31 mouse cellular contexts compared by ENCODE assay signal in the genomic region with DNA sequence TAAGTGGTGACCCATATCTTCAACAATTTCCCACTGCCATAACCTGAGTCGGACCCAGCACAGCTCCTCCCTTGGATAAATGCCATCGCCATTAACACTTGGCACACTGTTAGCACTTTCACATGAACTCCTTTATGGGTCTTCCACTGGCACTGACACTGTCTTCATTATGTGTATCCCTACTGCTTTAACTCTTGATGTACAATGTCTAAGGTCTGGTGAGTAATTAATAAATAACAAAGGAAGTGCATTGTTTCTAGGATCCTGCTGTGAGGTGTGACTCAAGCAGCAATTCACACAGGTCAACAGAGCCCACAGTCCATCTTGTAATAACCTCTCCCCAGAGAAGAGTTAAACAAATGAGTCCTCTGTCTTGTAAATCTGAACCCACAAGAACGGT. TPM values are rescaled to one million over a fixed set of nuclear protein-coding genes. Genes with fewer than 3 reads are reported as not detected.
A peak's percentile ranks its signal among the peaks of the same experiment; 100 is the strongest.
DNase-seq lines count a peak whose midpoint lies in the region; ATAC-seq and TF ChIP-seq lines count a peak whose summit lies in the region.
"Had no signal": no experiment of that assay in that cellular context is flagged by ENCODE, and none has a peak within 500 bp of the region (broad histone marks: within the 10 kb centered on the region; RNA-seq: fewer than 3 reads in every experiment).

No protein-coding gene starts in this region.

- H3K4me1 ChIP-seq in kidney, postnatal 0 days (replicated peaks; ENCODE audit: insufficient read depth, low read length), result no peaks in the 10 kb centered on the region
- H3K4me1 ChIP-seq in intestine, embryonic 15.5 days (replicated peaks), result no peaks in the 10 kb centered on the region
- no peaks in the 10 kb centered on the region for H3K4me1 ChIP-seq in midbrain, embryonic 16.5 days (ENCODE audit: control insufficient read depth, insufficient read depth, low read length)
- H3K4me1 ChIP-seq: forebrain, embryonic 15.5 days; hindbrain, embryonic 13.5 days; midbrain, embryonic 15.5 days had no signal

- ATAC-seq in kidney, postnatal 0 days (replicated peaks; ENCODE audit: low FRiP score, low read depth), result 0 out of 2 replicates have a peak, but pooled peaks have one; percentile 33
- 0 out of 2 replicates have a peak, but pooled peaks have one; percentile 39 for ATAC-seq in intestine, embryonic 15.5 days
- ATAC-seq in midbrain, embryonic 16.5 days, result no peak
- ATAC-seq: activated CD4-positive, CD25-positive, alpha-beta regulatory T cell, adult 4 months; forebrain, embryonic 15.5 days; inflammation-experienced regulatory T-cells, adult 6 months; midbrain, embryonic 15.5 days had no signal

- H3K9ac ChIP-seq in kidney, postnatal 0 days (ENCODE audit: low read depth, low read length), result no peak overlapping the region
- H3K9ac ChIP-seq in intestine, embryonic 15.5 days, result no peak overlapping the region
- H3K9ac ChIP-seq in midbrain, embryonic 16.5 days (ENCODE audit: low read depth, low read length), result no peak overlapping the region
- H3K9ac ChIP-seq: forebrain, embryonic 15.5 days; hindbrain, embryonic 13.5 days; liver, embryonic 14.5 days; midbrain, embryonic 15.5 days had no signal

- DNase-seq in kidney, postnatal 0 days (ENCODE audit: low spot score), result no peak
- no peak for DNase-seq in kidney, adult 18-20 months
- DNase-seq in NIH3T3 (ENCODE audit: low read depth), result peak; percentile 5
- no peak for DNase-seq in spleen, postnatal 14 days (ENCODE audit: low spot score in 2 of 2)
- DNase-seq in layer of hippocampus, adult 9-10 months (ENCODE audit: low spot score), result no peak
- DNase-seq: adrenal gland, adult 8-10 months; B cell, adult 2 months; cerebellum, adult 8-10 months; cerebellum, postnatal 25 days; gastrocnemius, adult 2 months; gastrocnemius, postnatal 36 days; heart, adult 18-20 months; heart, postnatal 4 days; layer of hippocampus, postnatal 36 days; liver; lung, adult 2 months; lung, postnatal 10 days; thymus, postnatal 14 days had no signal

- H3K4me3 ChIP-seq in kidney, postnatal 0 days (replicated peaks; ENCODE audit: low read depth, low read length), result no peak overlapping the region
- H3K4me3 ChIP-seq in intestine, embryonic 15.5 days (replicated peaks), result no peak overlapping the region
- no peak overlapping the region for H3K4me3 ChIP-seq in midbrain, embryonic 16.5 days (ENCODE audit: low read depth, low read length)
- H3K4me3 ChIP-seq: forebrain, embryonic 15.5 days; gastrocnemius, adult 2 months; hindbrain, embryonic 13.5 days; midbrain, embryonic 15.5 days had no signal

- no peak for TF ChIP-seq CTCF in kidney, postnatal 0 days (IDR thresholded peaks at IDR 0.05; ENCODE audit: low read depth)

- no peaks in the 10 kb centered on the region for H3K9me3 ChIP-seq in kidney, postnatal 0 days (replicated peaks; ENCODE audit: low read length)
- no peaks in the 10 kb centered on the region for H3K9me3 ChIP-seq in intestine, embryonic 15.5 days
- no peaks in the 10 kb centered on the region for H3K9me3 ChIP-seq in midbrain, embryonic 16.5 days (replicated peaks; ENCODE audit: control insufficient read depth, low read length, poor library complexity, severe bottlenecking)
- H3K9me3 ChIP-seq: forebrain, embryonic 15.5 days; midbrain, embryonic 15.5 days had no signal

- peaks cover 21% of the 10 kb centered on the region for H3K36me3 ChIP-seq in kidney, postnatal 0 days (ENCODE audit: insufficient read depth, low read length)
- peaks cover 7% of the 10 kb centered on the region; the same call in 1 of the 2 replicates for H3K36me3 ChIP-seq in intestine, embryonic 15.5 days
- peaks cover 8% of the 10 kb centered on the region for H3K36me3 ChIP-seq in midbrain, embryonic 16.5 days (ENCODE audit: control insufficient read depth, insufficient read depth, low read length)

- no peak overlapping the region for H3K27ac ChIP-seq in kidney, postnatal 0 days
- H3K27ac ChIP-seq in intestine, embryonic 15.5 days, result no peak overlapping the region
- H3K27ac ChIP-seq in midbrain, embryonic 16.5 days (ENCODE audit: low read length), result no peak overlapping the region
- H3K27ac ChIP-seq: forebrain, embryonic 15.5 days; gastrocnemius, adult 2 months; hindbrain, embryonic 13.5 days; liver, embryonic 14.5 days; macrophage; midbrain, embryonic 15.5 days had no signal

- H3K27me3 ChIP-seq in kidney, postnatal 0 days (ENCODE audit: insufficient read depth, low read length), result no peaks in the 10 kb centered on the region
- H3K27me3 ChIP-seq in intestine, embryonic 15.5 days (replicated peaks), result no peaks in the 10 kb centered on the region
- no peaks in the 10 kb centered on the region for H3K27me3 ChIP-seq in midbrain, embryonic 16.5 days (ENCODE audit: control insufficient read depth, insufficient read depth, low read depth, low read length)
- H3K27me3 ChIP-seq: forebrain, embryonic 15.5 days; hindbrain, embryonic 13.5 days; midbrain, embryonic 15.5 days had no signal

- no peak overlapping the region for H3K4me2 ChIP-seq in kidney, postnatal 0 days (ENCODE audit: low read length)
- no peak overlapping the region for H3K4me2 ChIP-seq in intestine, embryonic 15.5 days (replicated peaks)
- no peak overlapping the region for H3K4me2 ChIP-seq in midbrain, embryonic 16.5 days (ENCODE audit: low read length)
- H3K4me2 ChIP-seq: forebrain, embryonic 15.5 days; heart, embryonic 11.5 days; hindbrain, embryonic 13.5 days; midbrain, embryonic 15.5 days had no signal

- 62% methylated on average over 3 of the region's 3 CpGs for WGBS in kidney, postnatal 0 days
- WGBS in intestine, embryonic 15.5 days, result 75% methylated on average over 3 of the region's 3 CpGs
- 83% methylated on average over 3 of the region's 3 CpGs for WGBS in midbrain, embryonic 16.5 days

RNA-seq across cellular contexts. Expression of gene Naip1, which starts 8.7 kb away (rescaled TPM):
- polyA plus RNA-seq in kidney, postnatal 0 days (2015; fragmentation: Nextera tagmentation; extraction: Ambion mirVana), result not detected in 2 replicates
- 4.9 and 5.6 TPM in 2 replicates for polyA plus RNA-seq in intestine, embryonic 15.5 days (2015; fragmentation: Nextera tagmentation; extraction: Ambion mirVana)
- not detected in 2 replicates for polyA plus RNA-seq in midbrain, embryonic 16.5 days (2015; fragmentation: Nextera tagmentation; extraction: Ambion mirVana)
- polyA plus RNA-seq: activated CD4-positive, CD25-positive, alpha-beta regulatory T cell, adult 4 months; embryonic facial prominence, embryonic 11.5 days; forebrain, embryonic 15.5 days; heart, embryonic 11.5 days; inflammation-experienced regulatory T-cells, adult 6 months; limb, embryonic 11.5 days; neural tube, embryonic 11.5 days had no signal

RNA-seq across cellular contexts. Expression of gene Gtf2h2, which starts 31.0 kb away (rescaled TPM):
- polyA plus RNA-seq in kidney, postnatal 0 days (2015; fragmentation: Nextera tagmentation; extraction: Ambion mirVana), result 66.3 and 67.9 TPM in 2 replicates
- 78.8 and 79.0 TPM in 2 replicates for polyA plus RNA-seq in intestine, embryonic 15.5 days (2015; fragmentation: Nextera tagmentation; extraction: Ambion mirVana)
- 71.7 and 73.4 TPM in 2 replicates for polyA plus RNA-seq in midbrain, embryonic 16.5 days (2015; fragmentation: Nextera tagmentation; extraction: Ambion mirVana)
